Mouse (Mus musculus) ovary, postnatal 36 days (tissue): ENCODE data around the gene Iqck.

Experiments used
- DNase-seq: peaks from one replicate; pipeline ENCODE4 v3.0.0; 2022; ENCODE audit warnings: low spot score, mixed read lengths

The Iqck gene

DNA sequence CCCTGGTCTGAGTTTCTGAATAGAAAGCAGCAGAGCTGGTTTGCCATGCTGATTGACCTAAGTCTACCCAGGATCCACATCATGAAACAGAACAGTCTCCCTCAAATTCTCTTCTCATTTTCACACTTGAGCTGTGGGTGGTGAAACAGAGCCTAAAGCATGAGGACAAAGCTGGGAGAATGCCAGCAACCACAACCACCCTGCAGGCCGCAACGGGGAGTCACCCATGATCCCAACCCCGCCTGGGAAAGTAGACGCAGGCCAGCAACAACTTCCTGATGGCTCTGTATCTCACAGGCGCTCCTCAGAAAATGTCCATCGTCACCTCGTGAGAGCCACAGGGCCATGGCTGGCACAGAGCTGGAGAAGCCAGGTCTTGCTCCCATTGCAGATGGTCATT is 4.0 kb upstream of the Iqck start:
- peak; percentile 27 for DNase-seq

- DNase-seq: no peak
Observed at GRCm38 (mm10) chr7:118852611-118853010, 2.9 kb upstream of the Iqck start.

GRCm38 (mm10) chr7:118854606-118855005 is 946 bp upstream of the Iqck start:
- no peak for DNase-seq

- no peak for DNase-seq
Observed at GRCm38 (mm10) chr7:118855877-118856304, 339 bp downstream of the Iqck start, which contains the start of gene Knop1. Knop1 (minus strand) TSS chr7:118856254.

DNA sequence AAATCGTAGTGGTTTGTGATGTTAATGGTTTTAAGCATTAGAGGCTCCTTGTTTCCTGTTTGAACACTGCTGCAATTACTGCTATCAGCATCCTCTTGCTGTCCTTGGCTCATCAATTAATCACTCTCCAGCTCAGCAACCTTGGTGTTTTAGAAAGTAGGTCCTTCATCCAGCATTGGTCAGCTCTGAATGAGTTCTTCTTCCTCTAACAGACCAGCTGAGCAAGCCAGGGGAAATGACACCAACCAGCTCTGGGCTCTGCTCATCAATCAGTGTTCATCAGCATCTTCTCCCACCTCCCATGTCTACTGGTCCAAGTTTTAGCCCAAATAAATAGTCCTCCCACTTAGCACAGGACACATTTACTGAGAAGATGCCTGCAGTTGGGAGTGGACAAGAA is 3.1 kb downstream of the Iqck start:
- DNase-seq: no peak

- no peak for DNase-seq
Observed at GRCm38 (mm10) chr7:118865362-118865761, 9.8 kb downstream of the Iqck start.

GRCm38 (mm10) chr7:118879466-118880029 is 24.0 kb downstream of the Iqck start:
- no peak for DNase-seq

DNA sequence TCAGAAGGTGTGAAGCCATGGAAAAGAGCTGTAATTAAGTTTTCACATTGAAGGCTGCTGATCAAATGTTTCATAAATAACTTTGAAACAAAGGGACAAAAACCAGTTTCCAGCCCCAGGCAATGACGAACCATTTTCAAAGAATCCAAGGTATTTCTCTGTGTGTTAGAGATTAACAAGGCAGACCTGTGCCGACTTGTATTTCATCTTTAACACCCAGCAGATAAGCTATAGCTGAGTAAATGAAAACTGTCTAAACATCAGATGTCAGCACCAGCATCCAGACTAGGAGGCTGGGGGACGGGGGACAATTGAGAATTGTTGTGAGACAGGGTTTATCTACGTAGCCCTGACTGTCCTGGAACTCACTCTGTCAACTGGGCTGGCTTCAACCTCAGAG is 28.4 kb downstream of the Iqck start:
- no peak for DNase-seq

GRCm38 (mm10) chr7:118884969-118885368 is 29.4 kb downstream of the Iqck start:
- DNase-seq: no peak

- DNase-seq: peak; percentile 8
Observed at GRCm38 (mm10) chr7:118887303-118888055, 31.9 kb downstream of the Iqck start.

DNA sequence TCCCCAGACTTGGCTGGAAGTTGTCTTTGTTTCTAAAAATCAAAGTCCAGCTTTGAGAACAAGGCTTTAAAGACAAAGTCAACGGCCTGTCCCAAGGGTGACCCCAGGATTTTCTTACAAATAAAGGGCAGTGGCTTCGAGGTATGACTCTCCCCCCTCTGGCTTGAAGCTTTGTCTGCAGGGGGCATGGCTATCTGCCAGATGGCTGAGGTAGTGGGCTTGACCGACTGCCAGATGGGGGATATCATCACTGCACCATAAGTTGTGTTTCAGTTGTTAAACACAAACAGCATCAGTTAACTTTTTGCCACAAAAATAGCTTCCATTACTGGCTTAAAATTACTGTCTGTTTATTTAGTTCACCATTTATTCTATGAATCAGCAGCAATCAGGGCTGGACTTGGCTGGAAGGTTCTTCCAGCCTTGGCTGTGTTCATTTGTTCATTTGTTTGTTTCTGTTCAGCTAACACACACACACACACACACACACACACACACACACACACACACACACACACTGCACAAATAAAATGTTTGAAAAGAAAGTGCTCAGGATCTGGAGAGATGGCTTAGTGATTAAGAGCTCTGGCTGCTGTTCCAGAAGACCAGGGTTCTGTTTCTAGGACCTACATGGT is 33.6 kb downstream of the Iqck start:
- peak; percentile 15 for DNase-seq

DNA sequence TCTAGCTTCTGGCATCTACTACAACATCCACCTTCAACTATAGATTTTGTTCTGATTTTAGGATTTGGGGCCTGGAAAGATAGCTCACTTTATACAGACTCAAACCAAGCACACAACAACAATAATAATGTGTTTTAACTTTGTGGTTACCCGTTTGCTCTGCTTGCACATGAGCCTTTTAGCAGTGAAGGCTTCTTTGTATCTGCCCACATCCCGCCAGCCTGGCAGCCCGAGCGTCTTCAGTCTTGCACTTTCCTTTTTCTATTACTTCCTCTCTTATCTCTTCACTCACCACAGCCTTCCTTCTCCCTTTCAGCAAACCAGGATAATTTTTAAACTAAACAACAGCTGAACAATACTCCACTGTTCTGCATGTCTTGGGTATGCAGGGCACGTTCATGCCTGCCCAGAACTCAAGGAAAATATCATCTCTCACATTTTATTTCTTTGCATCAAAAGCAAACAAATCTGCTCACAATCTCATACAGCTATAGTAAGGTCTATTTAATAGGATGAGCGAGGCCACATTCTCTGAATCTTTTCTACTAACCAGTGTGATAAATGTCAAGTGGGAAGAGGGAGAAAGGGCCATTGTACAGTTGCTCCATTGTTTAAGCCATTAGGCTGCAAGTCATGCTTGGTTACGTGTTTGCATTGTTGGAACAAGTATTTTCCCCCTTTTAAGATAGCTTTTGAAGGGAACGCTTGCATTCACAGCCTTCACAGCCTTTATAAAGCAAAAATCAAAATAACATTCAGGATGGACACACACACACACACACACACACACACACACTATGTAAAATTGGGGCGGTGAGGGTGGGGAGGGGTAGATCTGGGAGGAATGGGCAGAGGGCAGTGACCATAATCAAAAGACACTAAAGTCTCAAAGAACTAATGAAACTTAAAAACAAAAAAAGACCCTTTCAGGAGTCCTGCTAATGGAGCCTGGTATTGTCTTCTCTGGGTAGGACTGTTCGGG is 40.2 kb downstream of the Iqck start:
- no peak for DNase-seq

- no peak for DNase-seq
Observed at GRCm38 (mm10) chr7:118898063-118898462, 42.5 kb downstream of the Iqck start.

- DNase-seq: no peak
Observed at GRCm38 (mm10) chr7:118900090-118900489, 44.5 kb downstream of the Iqck start.

GRCm38 (mm10) chr7:118902944-118903343 is 47.4 kb downstream of the Iqck start:
- peak; percentile 33 for DNase-seq

GRCm38 (mm10) chr7:118903879-118904278 is 48.3 kb downstream of the Iqck start:
- no peak for DNase-seq

DNA sequence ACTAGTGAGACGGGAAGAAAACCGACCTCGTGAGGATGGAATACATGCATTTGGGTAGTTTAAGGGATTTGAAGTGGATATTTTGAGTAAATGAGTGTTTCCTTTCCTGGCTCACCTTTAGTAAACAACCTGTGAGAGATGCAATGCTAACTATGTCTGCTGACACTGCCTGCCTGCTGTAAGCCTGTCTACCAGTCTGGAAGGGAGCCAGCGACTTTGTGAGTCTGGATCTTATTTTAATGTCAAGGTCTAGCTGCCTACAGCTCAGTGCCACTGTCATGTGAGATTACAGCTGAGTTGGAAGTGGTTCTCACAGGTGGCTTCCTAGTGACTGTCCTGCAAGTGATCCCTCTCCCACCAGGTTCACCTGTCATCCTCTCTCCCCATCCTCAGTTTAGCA is 49.0 kb downstream of the Iqck start:
- no peak for DNase-seq

GRCm38 (mm10) chr7:118908961-118909515 is 53.5 kb downstream of the Iqck start:
- DNase-seq: no peak

- DNase-seq: no peak
Observed at GRCm38 (mm10) chr7:118910464-118910863, 54.9 kb downstream of the Iqck start.

DNA sequence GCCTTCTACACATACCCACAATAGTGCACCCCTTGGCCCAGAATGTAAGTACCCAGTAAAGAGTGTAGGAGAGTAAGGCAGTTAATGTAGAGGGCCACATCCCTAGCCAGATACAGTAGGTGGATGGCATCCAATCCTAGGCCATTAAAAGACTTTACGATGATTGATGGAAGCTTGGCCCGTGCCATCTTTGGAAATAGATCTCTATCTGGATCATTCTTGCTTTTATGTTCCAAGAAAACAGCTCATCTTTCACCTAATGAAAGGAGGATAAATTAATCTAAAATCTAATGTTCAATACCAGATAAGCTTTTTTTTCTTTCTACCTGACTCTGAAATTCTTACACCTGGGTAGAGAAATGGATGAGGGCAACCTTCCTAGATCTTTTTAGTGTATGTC is 55.6 kb downstream of the Iqck start:
- DNase-seq: no peak

- no peak for DNase-seq
Observed at GRCm38 (mm10) chr7:118911571-118911970, 56.0 kb downstream of the Iqck start.

- DNase-seq: no peak
Observed at GRCm38 (mm10) chr7:118912049-118912490, 56.5 kb downstream of the Iqck start.
